Comparison of ENCODE assay signal across 14 mouse cellular contexts in the genomic region with DNA sequence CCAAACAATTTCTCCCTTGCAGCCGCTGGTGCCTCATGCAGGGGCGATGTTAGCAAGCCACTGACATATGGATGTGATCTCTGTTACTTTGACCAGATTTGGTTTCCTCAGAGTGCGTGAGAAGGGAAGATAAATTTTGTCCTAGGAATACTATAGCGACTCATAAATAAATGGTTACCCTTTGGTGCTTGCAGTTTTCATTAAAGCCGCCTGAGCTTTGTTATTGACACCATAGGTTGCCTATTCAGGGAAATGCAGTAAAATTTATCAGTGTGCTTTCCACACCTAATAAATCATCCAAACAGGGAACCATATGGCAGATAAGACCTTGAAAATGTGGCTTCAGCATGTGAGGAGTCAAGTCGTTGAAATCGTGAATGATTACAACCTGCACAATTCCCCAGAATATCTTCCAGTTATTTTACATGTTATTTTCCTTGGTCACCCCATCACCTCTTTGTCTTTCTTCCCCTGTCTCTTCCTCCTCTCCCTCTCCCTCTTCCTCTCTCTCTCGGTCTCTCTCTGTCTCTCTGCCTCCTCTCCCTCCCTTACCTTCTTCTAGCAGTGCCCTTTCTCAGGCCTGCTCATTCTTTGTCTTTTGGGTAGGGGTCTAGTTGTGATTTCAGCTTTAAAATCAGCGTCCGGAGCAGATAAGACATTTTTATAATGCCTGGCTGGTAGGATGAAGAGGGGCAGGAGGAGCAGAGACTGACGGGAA.
DNase-seq lines count a peak whose midpoint lies in the region; ATAC-seq and TF ChIP-seq lines count a peak whose summit lies in the region.
"Had no signal": no experiment of that assay in that cellular context is flagged by ENCODE, and none has a peak within 500 bp of the region (broad histone marks: within the 10 kb centered on the region; RNA-seq: fewer than 3 reads in every experiment).

No protein-coding gene starts in this region.

- WGBS in heart, embryonic 13.5 days, result 43% methylated on average over 11 of the region's 11 CpGs
- WGBS in lung, postnatal 0 days, result 41% methylated on average over 11 of the region's 11 CpGs
- WGBS in hindbrain, embryonic 14.5 days, result 28% methylated on average over 11 of the region's 11 CpGs
- 7% methylated on average over 11 of the region's 11 CpGs for WGBS in neural tube, embryonic 14.5 days

- peaks cover 15% of the 10 kb centered on the region for H3K27me3 ChIP-seq in heart, embryonic 13.5 days (replicated peaks)
- H3K27me3 ChIP-seq in lung, postnatal 0 days (replicated peaks; ENCODE audit: insufficient read depth, low read length), result no peaks in the 10 kb centered on the region
- H3K27me3 ChIP-seq in hindbrain, embryonic 14.5 days (ENCODE audit: control insufficient read depth, insufficient read depth, low read length), result no peaks in the 10 kb centered on the region
- no peaks in the 10 kb centered on the region for H3K27me3 ChIP-seq in neural tube, embryonic 14.5 days (ENCODE audit: control insufficient read depth, insufficient read depth, low read length)

- no peak overlapping the region for H3K27ac ChIP-seq in heart, embryonic 13.5 days (replicated peaks)
- H3K27ac ChIP-seq in lung, postnatal 0 days (ENCODE audit: low read length), result no peak overlapping the region
- H3K27ac ChIP-seq in hindbrain, embryonic 14.5 days, result peak overlapping the region; percentile 75
- peak overlapping the region; percentile 35; the same call in 1 of the 2 replicates for H3K27ac ChIP-seq in neural tube, embryonic 14.5 days (ENCODE audit: low read depth, low read length)
- H3K27ac ChIP-seq: forebrain, embryonic 12.5 days; liver, embryonic 15.5 days; midbrain, embryonic 13.5 days had no signal

- H3K9me3 ChIP-seq in heart, embryonic 13.5 days, result no peaks in the 10 kb centered on the region
- H3K9me3 ChIP-seq in lung, postnatal 0 days (ENCODE audit: low read length), result no peaks in the 10 kb centered on the region
- no peaks in the 10 kb centered on the region for H3K9me3 ChIP-seq in hindbrain, embryonic 14.5 days (ENCODE audit: control insufficient read depth, low read length)
- H3K9me3 ChIP-seq in neural tube, embryonic 14.5 days (ENCODE audit: control insufficient read depth, low read length), result no peaks in the 10 kb centered on the region
- H3K9me3 ChIP-seq: forebrain, embryonic 12.5 days; liver, embryonic 15.5 days; midbrain, embryonic 13.5 days had no signal

- peak overlapping the region; percentile 37 for H3K4me2 ChIP-seq in heart, embryonic 13.5 days
- 0 out of 2 replicates have a peak overlapping the region, but pooled peaks have one; percentile 1 for H3K4me2 ChIP-seq in lung, postnatal 0 days (replicated peaks; ENCODE audit: low read depth, low read length)
- H3K4me2 ChIP-seq in hindbrain, embryonic 14.5 days (replicated peaks), result peak overlapping the region; percentile 38
- H3K4me2 ChIP-seq in neural tube, embryonic 14.5 days (ENCODE audit: low read depth, low read length), result peak overlapping the region; percentile 31
- H3K4me2 ChIP-seq: forebrain, embryonic 12.5 days; liver, embryonic 15.5 days; midbrain, embryonic 13.5 days had no signal

- no peaks in the 10 kb centered on the region for H3K36me3 ChIP-seq in heart, embryonic 13.5 days
- no peaks in the 10 kb centered on the region for H3K36me3 ChIP-seq in lung, postnatal 0 days (ENCODE audit: insufficient read depth, low read length)
- H3K36me3 ChIP-seq in hindbrain, embryonic 14.5 days (replicated peaks; ENCODE audit: control insufficient read depth, insufficient read depth), result no peaks in the 10 kb centered on the region
- no peaks in the 10 kb centered on the region for H3K36me3 ChIP-seq in neural tube, embryonic 14.5 days (ENCODE audit: control insufficient read depth, insufficient read depth, low read length)
- H3K36me3 ChIP-seq: forebrain, embryonic 12.5 days; liver, embryonic 15.5 days; midbrain, embryonic 13.5 days had no signal

- no peak for ATAC-seq in heart, embryonic 13.5 days (ENCODE audit: extremely low read depth, insufficient number of reproducible peaks, low FRiP score, low TSS enrichment)
- no peak for ATAC-seq in lung, postnatal 0 days
- no peak for ATAC-seq in hindbrain, embryonic 14.5 days (ENCODE audit: low FRiP score)
- ATAC-seq in neural tube, embryonic 14.5 days (ENCODE audit: low read depth), result no peak
- ATAC-seq: midbrain, embryonic 13.5 days had no signal

- DNase-seq in heart, postnatal 25 days (ENCODE audit: low spot score), result no peak
- DNase-seq in lung, postnatal 0 days (ENCODE audit: low spot score), result no peak
- no peak for DNase-seq in lung, postnatal 36 days
- DNase-seq in hindbrain, embryonic 14.5 days (ENCODE audit: low spot score), result no peak
- DNase-seq in layer of hippocampus, adult 8-10 months (ENCODE audit: low spot score in 2 of 2), result no peak
- DNase-seq in thymus, postnatal 4 days, result no peak
- DNase-seq: B cell, adult 2 months; gastrocnemius, postnatal 14 days; layer of hippocampus, adult 9-11 months had no signal

- H3K4me1 ChIP-seq in heart, embryonic 13.5 days, result peaks cover 32% of the 10 kb centered on the region
- no peaks in the 10 kb centered on the region for H3K4me1 ChIP-seq in lung, postnatal 0 days (ENCODE audit: insufficient read depth, low read depth, low read length)
- H3K4me1 ChIP-seq in hindbrain, embryonic 14.5 days (replicated peaks; ENCODE audit: control insufficient read depth, insufficient read depth, low read length), result peaks cover 24% of the 10 kb centered on the region
- H3K4me1 ChIP-seq in neural tube, embryonic 14.5 days (ENCODE audit: control insufficient read depth, insufficient read depth, low read length), result peaks cover 18% of the 10 kb centered on the region
- H3K4me1 ChIP-seq: liver, embryonic 15.5 days had no signal

- no peak overlapping the region for H3K9ac ChIP-seq in heart, embryonic 13.5 days
- H3K9ac ChIP-seq in lung, postnatal 0 days (replicated peaks; ENCODE audit: low read depth), result no peak overlapping the region
- H3K9ac ChIP-seq in hindbrain, embryonic 14.5 days, result peak overlapping the region; percentile 37; the same call in 1 of the 2 replicates
- H3K9ac ChIP-seq in neural tube, embryonic 14.5 days (replicated peaks; ENCODE audit: low read depth, low read length), result no peak overlapping the region
- H3K9ac ChIP-seq: forebrain, embryonic 12.5 days; liver, embryonic 15.5 days; midbrain, embryonic 13.5 days had no signal

- H3K4me3 ChIP-seq in heart, embryonic 13.5 days, result no peak overlapping the region
- no peak overlapping the region for H3K4me3 ChIP-seq in lung, postnatal 0 days (ENCODE audit: low read depth, low read length)
- H3K4me3 ChIP-seq in hindbrain, embryonic 14.5 days (replicated peaks; ENCODE audit: low read length), result no peak overlapping the region
- H3K4me3 ChIP-seq in neural tube, embryonic 14.5 days (ENCODE audit: low read depth, low read length), result no peak overlapping the region
- H3K4me3 ChIP-seq: forebrain, embryonic 12.5 days; liver, embryonic 15.5 days; midbrain, embryonic 13.5 days had no signal

- intact Hi-C loops in heart, postnatal 25 days (cut with DNase I), result loop anchor here (5.0 kb wide), 1 partner anchor 181 kb away; a partner anchor contains a TSS

- TF ChIP-seq CTCF in lung, postnatal 0 days (IDR thresholded peaks at IDR 0.05), result no peak

- TF ChIP-seq EP300 in lung, postnatal 0 days (IDR thresholded peaks at IDR 0.05), result no peak

Comparison
In these comparisons a context has a peak if more than half of its experiments do, and no peak if none do; other contexts are left out.
1. H3K27ac ChIP-seq: peak in hindbrain, embryonic 14.5 days (single experiment) and neural tube, embryonic 14.5 days (single experiment); none in heart, embryonic 13.5 days (single experiment) and lung, postnatal 0 days (single experiment).
2. Peak in every context shown above with its lines, with median percentiles within 50 percentile points of each other: H3K4me2 ChIP-seq.